Mouse (Mus musculus): ENCODE data around the gene Gata2.

DNA sequence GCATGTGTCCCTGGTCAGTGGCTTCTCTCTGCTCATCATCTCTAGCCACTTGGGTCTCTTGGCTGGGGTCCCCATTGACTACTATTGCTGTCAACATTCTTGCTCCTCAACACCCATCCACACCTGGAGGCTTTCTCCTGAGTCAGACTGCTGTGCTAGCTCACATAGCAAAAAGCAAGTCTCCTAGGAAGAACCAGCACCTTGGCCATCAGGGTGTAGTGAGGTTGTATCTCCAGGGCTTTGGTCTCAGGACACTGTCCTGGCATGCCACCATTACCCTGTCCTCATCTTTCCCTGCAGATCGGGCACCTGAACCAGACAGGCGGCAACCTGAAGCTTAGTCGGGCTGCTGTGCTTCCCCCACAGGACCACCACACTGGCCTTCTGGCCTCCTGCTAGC is 14.6 kb downstream of the Gata2 start:
- no peak for TF ChIP-seq CTCF (IDR thresholded peaks at IDR 0.05; ENCODE audit: low read depth)
- no peak for TF ChIP-seq EP300 (optimal IDR thresholded peaks at IDR 0.05)

All from stomach, postnatal 0 days (tissue).